Mouse (Mus musculus): Measurements from ENCODE around the gene Tinagl1. TPM values are rescaled to one million over a fixed set of nuclear protein-coding genes. Genes with fewer than 3 reads are reported as not detected.
A peak's percentile ranks its signal among the peaks of the same experiment; 100 is the strongest.

Gene Tinagl1
- polyA plus RNA-seq, 1 experiment = 0.58 TPM

DNA sequence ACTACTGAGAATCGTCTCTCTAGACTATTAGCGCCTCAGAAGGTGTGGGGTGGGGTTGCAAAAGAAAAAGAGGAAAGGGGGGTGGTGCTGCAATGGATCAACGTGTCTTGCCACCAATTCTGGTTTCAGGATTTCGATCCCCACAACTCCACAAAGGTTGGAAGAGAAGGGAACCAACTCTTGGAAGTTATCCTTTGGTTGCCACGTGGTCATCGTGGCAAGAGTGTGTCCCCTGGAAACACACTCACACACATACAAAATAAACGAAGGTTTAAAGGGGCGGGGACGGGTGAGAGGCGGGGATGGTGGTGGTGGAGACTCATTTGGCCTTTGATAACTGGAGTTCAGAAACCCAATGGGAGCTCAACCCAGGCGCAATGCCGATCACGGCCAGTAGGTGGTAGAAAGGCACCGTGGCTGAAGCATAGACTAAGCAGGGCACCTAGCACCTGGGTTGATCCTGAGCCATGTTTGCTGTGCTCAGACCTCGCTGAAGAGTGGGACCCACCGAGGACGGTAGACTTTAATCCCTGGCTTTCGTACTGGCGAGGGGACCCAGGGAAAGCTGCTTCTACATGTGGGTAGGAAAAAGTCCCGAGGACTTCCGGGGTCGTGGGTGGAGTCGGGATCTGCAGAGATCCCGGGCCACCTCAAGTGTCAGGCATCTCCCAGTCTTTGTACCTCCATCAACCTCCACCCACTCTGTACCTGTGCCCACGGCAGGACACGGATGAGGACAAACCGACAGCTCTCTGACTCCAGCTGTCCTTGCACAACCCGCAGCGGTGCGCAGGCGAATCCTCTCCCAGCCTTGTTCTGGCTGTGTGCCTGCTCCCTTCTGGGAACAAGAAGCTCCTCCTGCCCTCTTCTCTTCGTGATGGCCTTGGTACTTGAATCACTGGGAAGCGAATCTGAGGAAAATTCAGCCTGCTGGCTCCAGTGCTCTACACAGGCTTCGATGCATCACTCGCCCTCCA is 24.1 kb upstream of the Tinagl1 start:
- Histone ChIP-seq H3K4me3 (ENCODE audit: insufficient read depth, low read length) (peak overlapping the region; percentile 42), H3K4me1 (ENCODE audit: control insufficient read depth, insufficient read depth, low read length) (no peaks in the 10 kb centered on the region), H3K27ac (ENCODE audit: insufficient read depth, low read depth, low read length) (no peak overlapping the region)
- TF ChIP-seq CTCF (IDR thresholded peaks at IDR 0.05; ENCODE audit: low read depth, low read length) (peak; percentile 90), POLR2A (IDR thresholded peaks at IDR 0.05; ENCODE audit: borderline replicate concordance, low read depth, low read length) (no peak)

DNA sequence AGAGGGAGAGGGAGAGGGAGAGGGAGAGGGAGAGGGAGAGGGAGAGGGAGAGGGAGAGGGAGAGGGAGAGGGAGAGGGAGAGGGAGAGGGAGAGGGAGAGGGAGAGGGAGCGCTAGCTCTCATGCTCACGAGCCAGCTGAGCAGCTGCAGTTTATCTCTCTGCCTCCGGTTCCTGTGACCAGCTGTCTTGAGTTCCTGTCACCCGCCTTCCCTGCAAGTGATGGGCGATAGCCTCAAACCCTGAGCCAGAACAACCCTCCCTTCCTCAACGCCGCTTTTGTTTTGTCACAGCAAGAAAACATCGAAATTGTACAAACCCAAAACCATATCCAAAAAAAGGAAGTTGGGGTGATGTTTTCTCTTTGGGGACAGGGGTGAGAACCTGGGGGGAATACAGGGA is 21.6 kb upstream of the Tinagl1 start:
- Histone ChIP-seq H3K4me3 (ENCODE audit: insufficient read depth, low read length) (no peak overlapping the region), H3K27ac (ENCODE audit: insufficient read depth, low read depth, low read length) (no peak overlapping the region), H3K4me1 (ENCODE audit: control insufficient read depth, insufficient read depth, low read length) (no peaks in the 10 kb centered on the region)
- TF ChIP-seq POLR2A (IDR thresholded peaks at IDR 0.05; ENCODE audit: borderline replicate concordance, low read depth, low read length) (no peak), CTCF (IDR thresholded peaks at IDR 0.05; ENCODE audit: low read depth, low read length) (no peak)

DNA sequence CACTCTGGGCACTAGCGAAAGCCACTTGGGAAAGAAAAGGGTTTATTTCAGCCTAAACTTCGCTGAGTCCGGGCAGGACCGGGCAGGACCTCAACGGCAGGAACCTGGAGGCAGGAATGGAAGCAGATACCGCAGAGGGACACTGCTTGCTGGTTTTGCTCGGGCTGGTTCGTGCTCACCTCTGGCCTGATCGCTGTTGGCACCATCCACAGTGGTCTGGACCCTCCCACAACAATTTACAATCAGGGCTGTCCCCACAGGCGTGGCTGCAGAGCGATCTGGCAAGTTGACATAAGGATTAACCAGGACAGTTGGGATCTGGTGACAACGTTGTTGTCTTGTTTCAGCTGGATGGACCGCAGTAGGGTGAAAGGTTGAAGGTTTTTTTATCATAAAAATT is 21.0 kb upstream of the Tinagl1 start:
- no peak overlapping the region for H3K27ac ChIP-seq (ENCODE audit: insufficient read depth, low read depth, low read length)
- no peaks in the 10 kb centered on the region for H3K4me1 ChIP-seq (ENCODE audit: control insufficient read depth, insufficient read depth, low read length)
- TF ChIP-seq POLR2A (IDR thresholded peaks at IDR 0.05; ENCODE audit: borderline replicate concordance, low read depth, low read length) (no peak), CTCF (IDR thresholded peaks at IDR 0.05; ENCODE audit: low read depth, low read length) (no peak)
- no peak overlapping the region for H3K4me3 ChIP-seq (ENCODE audit: insufficient read depth, low read length)

DNA sequence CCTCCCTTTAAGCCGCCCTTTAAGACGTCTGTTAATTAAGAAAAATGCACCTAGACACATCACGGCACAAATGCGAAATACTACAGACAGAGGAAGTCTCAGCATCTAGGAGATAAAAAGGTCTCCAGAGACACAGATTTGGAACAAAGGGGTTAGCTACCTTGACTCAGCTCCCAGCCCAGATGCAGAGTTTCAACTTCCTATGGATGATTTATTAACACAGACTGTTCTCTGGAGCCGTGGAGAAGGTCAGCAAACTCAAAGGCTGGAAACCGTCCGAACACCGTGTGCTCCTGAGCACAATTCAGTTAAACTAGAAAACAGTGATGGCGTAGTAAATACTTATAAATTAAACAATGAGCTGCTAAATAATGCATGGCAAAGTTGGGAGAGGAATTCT is 17.3 kb upstream of the Tinagl1 start:
- H3K27ac ChIP-seq (ENCODE audit: insufficient read depth, low read depth, low read length) = no peak overlapping the region
- H3K4me3 ChIP-seq (ENCODE audit: insufficient read depth, low read length) = no peak overlapping the region
- H3K4me1 ChIP-seq (ENCODE audit: control insufficient read depth, insufficient read depth, low read length) = no peaks in the 10 kb centered on the region
- TF ChIP-seq CTCF (IDR thresholded peaks at IDR 0.05; ENCODE audit: low read depth, low read length) (no peak), POLR2A (IDR thresholded peaks at IDR 0.05; ENCODE audit: borderline replicate concordance, low read depth, low read length) (no peak)

DNA sequence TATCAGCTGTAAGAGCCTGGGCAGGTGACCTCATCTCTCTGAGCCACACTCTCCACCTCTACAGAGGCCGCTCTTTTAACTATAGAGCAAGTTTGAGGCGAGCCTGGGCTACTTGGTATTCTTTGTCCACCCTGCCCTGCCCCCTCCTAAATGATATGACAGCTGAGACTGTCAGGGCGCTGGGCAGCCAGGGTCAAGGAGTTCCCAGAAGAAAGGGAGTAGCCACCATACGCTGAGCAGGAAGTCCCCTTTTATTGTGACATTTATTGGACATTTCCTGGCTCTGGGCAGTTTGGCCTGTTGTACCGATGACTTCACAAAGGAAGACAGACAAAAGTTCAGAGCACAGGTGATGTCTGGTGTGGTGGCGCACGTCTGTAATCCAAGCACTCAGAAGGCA is 14.7 kb upstream of the Tinagl1 start:
- Histone ChIP-seq H3K27ac (ENCODE audit: insufficient read depth, low read depth, low read length) (no peak overlapping the region), H3K4me3 (ENCODE audit: insufficient read depth, low read length) (no peak overlapping the region), H3K4me1 (ENCODE audit: control insufficient read depth, insufficient read depth, low read length) (no peaks in the 10 kb centered on the region)
- no peak for TF ChIP-seq CTCF (IDR thresholded peaks at IDR 0.05; ENCODE audit: low read depth, low read length)
- no peak for TF ChIP-seq POLR2A (IDR thresholded peaks at IDR 0.05; ENCODE audit: borderline replicate concordance, low read depth, low read length)

DNA sequence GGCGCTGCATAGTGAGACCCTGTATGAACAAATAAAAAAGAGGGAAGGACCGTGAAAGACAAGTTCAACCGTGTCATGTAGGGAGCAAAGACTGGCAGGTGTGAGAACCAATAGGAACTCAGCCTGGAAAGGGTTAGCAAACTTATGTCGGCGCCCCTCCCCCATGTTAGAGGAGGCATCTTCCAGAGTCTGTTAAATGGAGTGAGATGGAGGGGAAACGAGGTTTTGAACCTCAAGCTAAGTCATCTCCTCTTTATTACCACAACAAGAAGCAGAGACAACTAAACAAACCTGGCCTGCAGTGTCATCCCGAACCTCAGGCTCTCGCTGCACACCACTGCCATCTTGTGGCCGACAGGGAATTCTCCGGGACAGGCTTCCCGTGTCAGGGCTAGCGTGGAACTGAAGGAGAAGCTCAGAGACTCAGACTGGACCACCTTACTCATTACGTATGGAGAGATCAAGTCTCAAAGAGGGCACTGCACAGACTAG is 13.9 kb upstream of the Tinagl1 start:
- H3K4me3 ChIP-seq (ENCODE audit: insufficient read depth, low read length) = no peak overlapping the region
- TF ChIP-seq CTCF (IDR thresholded peaks at IDR 0.05; ENCODE audit: low read depth, low read length) (peak; percentile 84), POLR2A (IDR thresholded peaks at IDR 0.05; ENCODE audit: borderline replicate concordance, low read depth, low read length) (no peak)

DNA sequence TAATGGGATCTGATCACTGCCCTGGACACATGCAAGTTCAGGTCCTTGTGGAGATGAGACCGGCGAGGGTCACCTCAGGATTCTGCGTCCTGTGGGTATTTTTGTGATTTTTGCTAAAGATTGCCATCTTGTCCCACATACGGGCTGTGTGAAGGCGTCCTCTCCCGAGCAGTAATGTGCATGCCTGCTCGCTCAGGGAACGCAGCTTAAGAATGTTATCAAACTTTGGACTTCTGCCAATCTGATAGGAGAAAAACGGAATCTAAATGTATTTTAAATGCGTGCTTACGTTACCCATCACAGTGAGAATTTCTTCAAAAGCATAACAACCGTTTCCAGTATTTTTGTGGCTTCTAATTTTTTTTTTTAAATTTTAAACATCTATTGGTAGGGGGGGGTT is 12.0 kb upstream of the Tinagl1 start:
- H3K4me1 ChIP-seq (ENCODE audit: control insufficient read depth, insufficient read depth, low read length) = no peaks in the 10 kb centered on the region
- TF ChIP-seq CTCF (IDR thresholded peaks at IDR 0.05; ENCODE audit: low read depth, low read length) (no peak), POLR2A (IDR thresholded peaks at IDR 0.05; ENCODE audit: borderline replicate concordance, low read depth, low read length) (no peak)
- H3K27ac ChIP-seq (ENCODE audit: insufficient read depth, low read depth, low read length) = no peak overlapping the region
- no peak overlapping the region for H3K4me3 ChIP-seq (ENCODE audit: insufficient read depth, low read length)

More for the DNA sequence above, 13.9 kb upstream of the Tinagl1 start:
- Histone ChIP-seq H3K4me1 (ENCODE audit: control insufficient read depth, insufficient read depth, low read length) (no peaks in the 10 kb centered on the region), H3K27ac (ENCODE audit: insufficient read depth, low read depth, low read length) (no peak overlapping the region)

DNA sequence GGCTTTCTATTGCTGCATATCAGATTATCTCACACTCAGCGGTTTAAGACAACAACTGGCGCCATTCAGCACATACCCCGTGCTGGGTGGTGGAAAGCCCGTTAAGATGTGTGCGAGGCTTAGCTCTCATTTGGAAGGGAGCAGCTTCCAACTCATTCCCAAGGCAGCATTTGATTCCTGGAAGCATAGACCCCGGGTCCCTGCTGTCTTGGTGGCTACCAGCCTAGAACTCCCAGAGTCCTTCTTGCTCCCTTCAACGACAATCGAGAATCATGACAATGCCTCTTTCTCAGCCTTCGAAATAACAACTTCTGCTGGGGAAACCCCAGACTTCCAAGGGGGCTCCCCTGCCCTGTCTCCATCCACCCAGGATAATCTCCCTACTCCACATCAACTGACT is 11.5 kb upstream of the Tinagl1 start:
- H3K4me1 ChIP-seq (ENCODE audit: control insufficient read depth, insufficient read depth, low read length) = no peaks in the 10 kb centered on the region
- no peak overlapping the region for H3K27ac ChIP-seq (ENCODE audit: insufficient read depth, low read depth, low read length)
- TF ChIP-seq CTCF (IDR thresholded peaks at IDR 0.05; ENCODE audit: low read depth, low read length) (no peak), POLR2A (IDR thresholded peaks at IDR 0.05; ENCODE audit: borderline replicate concordance, low read depth, low read length) (no peak)
- no peak overlapping the region for H3K4me3 ChIP-seq (ENCODE audit: insufficient read depth, low read length)

DNA sequence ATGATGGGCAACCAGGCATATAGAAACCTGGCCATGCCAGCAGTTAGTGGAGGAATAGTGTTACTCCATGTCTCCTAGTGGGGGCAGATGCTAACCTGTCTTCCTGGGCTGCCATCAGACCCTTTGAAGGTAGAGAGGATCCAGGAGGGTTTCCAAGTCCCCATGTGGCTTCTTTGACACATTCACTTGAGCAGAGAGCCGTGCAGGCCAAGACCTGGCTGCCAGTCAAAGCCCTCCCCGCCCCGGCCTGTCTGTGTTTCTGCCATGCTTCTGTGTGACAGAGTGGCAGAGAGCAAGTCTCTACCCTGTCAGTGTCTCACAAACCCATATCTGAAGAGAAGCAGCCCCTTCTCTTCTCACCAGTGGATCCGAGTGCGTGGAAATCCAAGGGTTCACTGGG is 9.0 kb upstream of the Tinagl1 start:
- Histone ChIP-seq H3K4me1 (ENCODE audit: control insufficient read depth, insufficient read depth, low read length) (no peaks in the 10 kb centered on the region), H3K27ac (ENCODE audit: insufficient read depth, low read depth, low read length) (no peak overlapping the region), H3K4me3 (ENCODE audit: insufficient read depth, low read length) (no peak overlapping the region)
- TF ChIP-seq POLR2A (IDR thresholded peaks at IDR 0.05; ENCODE audit: borderline replicate concordance, low read depth, low read length) = no peak
- TF ChIP-seq CTCF (IDR thresholded peaks at IDR 0.05; ENCODE audit: low read depth, low read length) = no peak

DNA sequence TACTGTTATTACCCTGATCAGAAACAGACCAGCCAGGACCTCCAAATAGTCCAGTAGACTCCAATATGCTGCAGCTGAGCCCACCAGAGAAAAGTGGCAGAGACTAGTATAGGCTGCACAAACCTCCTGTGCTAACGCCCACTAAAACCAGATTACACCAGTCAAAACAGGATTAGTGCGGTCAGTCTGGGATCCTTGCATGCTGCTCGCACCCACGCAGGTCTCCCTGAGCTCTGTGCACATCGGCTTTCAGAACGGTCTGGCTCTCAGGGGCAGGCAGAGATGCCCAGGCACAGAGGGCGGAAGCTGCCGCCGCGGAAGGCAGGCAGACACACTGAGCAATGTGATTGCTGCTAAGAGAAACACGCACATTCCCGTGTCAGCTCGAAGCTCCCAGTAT is 8.1 kb upstream of the Tinagl1 start:
- TF ChIP-seq CTCF (IDR thresholded peaks at IDR 0.05; ENCODE audit: low read depth, low read length) (no peak), POLR2A (IDR thresholded peaks at IDR 0.05; ENCODE audit: borderline replicate concordance, low read depth, low read length) (no peak)
- no peaks in the 10 kb centered on the region for H3K4me1 ChIP-seq (ENCODE audit: control insufficient read depth, insufficient read depth, low read length)
- no peak overlapping the region for H3K4me3 ChIP-seq (ENCODE audit: insufficient read depth, low read length)
- no peak overlapping the region for H3K27ac ChIP-seq (ENCODE audit: insufficient read depth, low read depth, low read length)
